In genomic region chr1:92919775-92920174, GRCm38 (mm10) we compare ENCODE assay signal across 18 mouse cellular contexts. TPM values are rescaled to one million over a fixed set of nuclear protein-coding genes. Genes with fewer than 3 reads are reported as not detected.
DNase-seq lines count a peak whose midpoint lies in the region; ATAC-seq and TF ChIP-seq lines count a peak whose summit lies in the region.
"Had no signal": no experiment of that assay in that cellular context is flagged by ENCODE, and none has a peak within 500 bp of the region (broad histone marks: within the 10 kb centered on the region; RNA-seq: fewer than 3 reads in every experiment).

No protein-coding gene starts in this region.

- no peaks in the 10 kb centered on the region for H3K36me3 ChIP-seq in kidney, adult 2 months (ENCODE audit: control insufficient read depth, insufficient read depth, low read length)
- peaks cover 39% of the 10 kb centered on the region for H3K36me3 ChIP-seq in stomach, postnatal 0 days (ENCODE audit: control insufficient read depth, insufficient read depth, low read length)

- no peak overlapping the region for H3K9ac ChIP-seq in stomach, postnatal 0 days (ENCODE audit: low read length)
- H3K9ac ChIP-seq: heart, embryonic 12.5 days; midbrain, embryonic 12.5 days had no signal

- WGBS in kidney, adult 2 months, result 70% methylated on average over 12 of the region's 12 CpGs
- 69% methylated on average over 12 of the region's 12 CpGs for WGBS in stomach, postnatal 0 days

- H3K27me3 ChIP-seq in kidney, adult 2 months (replicated peaks; ENCODE audit: control insufficient read depth, insufficient read depth, low read length), result no peaks in the 10 kb centered on the region
- H3K27me3 ChIP-seq in stomach, postnatal 0 days (ENCODE audit: control insufficient read depth, insufficient read depth, low read length), result no peaks in the 10 kb centered on the region
- H3K27me3 ChIP-seq: heart, embryonic 12.5 days; midbrain, embryonic 12.5 days; Patski had no signal

- no peak for TF ChIP-seq CTCF in kidney, adult 2 months (conservative IDR thresholded peaks at IDR 0.05; ENCODE audit: insufficient read depth, insufficient read length, low read depth, low read length)
- TF ChIP-seq CTCF in stomach, postnatal 0 days (IDR thresholded peaks at IDR 0.05; ENCODE audit: low read depth), result no peak

- H3K9me3 ChIP-seq in stomach, postnatal 0 days (ENCODE audit: control insufficient read depth, low read length), result no peaks in the 10 kb centered on the region
- H3K9me3 ChIP-seq: heart, embryonic 12.5 days; midbrain, embryonic 12.5 days had no signal

- peak; percentile 25; the same call in 1 of the 2 replicates for ATAC-seq in stomach, postnatal 0 days (ENCODE audit: low FRiP score, low TSS enrichment)

- H3K4me3 ChIP-seq in kidney, adult 2 months (ENCODE audit: insufficient read depth, low read depth, low read length), result no peak overlapping the region
- no peak overlapping the region for H3K4me3 ChIP-seq in stomach, postnatal 0 days (ENCODE audit: low read depth, low read length)
- H3K4me3 ChIP-seq: heart, embryonic 12.5 days; midbrain, embryonic 12.5 days had no signal

- H3K4me2 ChIP-seq in stomach, postnatal 0 days (replicated peaks; ENCODE audit: low read depth), result no peak overlapping the region
- H3K4me2 ChIP-seq: heart, embryonic 12.5 days; midbrain, embryonic 12.5 days had no signal

- H3K4me1 ChIP-seq in kidney, adult 2 months (ENCODE audit: control insufficient read depth, insufficient read depth, low read length), result no peaks in the 10 kb centered on the region
- no peaks in the 10 kb centered on the region for H3K4me1 ChIP-seq in stomach, postnatal 0 days (replicated peaks; ENCODE audit: control insufficient read depth, insufficient read depth)
- H3K4me1 ChIP-seq: midbrain, embryonic 12.5 days had no signal

- TF ChIP-seq EP300 in stomach, postnatal 0 days (optimal IDR thresholded peaks at IDR 0.05), result no peak

- DNase-seq in cerebellum, postnatal 10 days, result peak; percentile 53 to 56
- no peak for DNase-seq in cerebellum, adult 9-11 months
- peak; percentile 27 to 48 for DNase-seq in kidney, postnatal 25 days
- DNase-seq in kidney, adult 2 months, result no peak
- DNase-seq in right cerebral cortex, postnatal 10 days (ENCODE audit: low spot score in 2 of 2), result peak; percentile 48 to 57
- no peak for DNase-seq in right cerebral cortex, postnatal 14 days
- peak; percentile 57 for DNase-seq in stomach, postnatal 0 days (ENCODE audit: low spot score)
- DNase-seq in frontal cortex, postnatal 25 days (ENCODE audit: low spot score in 2 of 2), result no peak
- DNase-seq: adrenal gland, postnatal 36 days; cerebellum, adult 9-10 months; gastrocnemius, postnatal 36 days; lung, postnatal 4 days; right cerebral cortex, adult 18-20 months; thymus, adult 18-20 months had no signal

- H3K27ac ChIP-seq in kidney, adult 2 months (ENCODE audit: insufficient read depth, low read depth, low read length), result no peak overlapping the region
- H3K27ac ChIP-seq in stomach, postnatal 0 days (replicated peaks), result peak overlapping the region; percentile 24; the same call in 1 of the 2 replicates
- H3K27ac ChIP-seq: midbrain, embryonic 12.5 days had no signal

- no peak for TF ChIP-seq POLR2A in kidney, adult 2 months (IDR thresholded peaks at IDR 0.05; ENCODE audit: low read depth, low read length)

RNA-seq across cellular contexts. Expression of gene Rnpepl1, which starts 9.2 kb away (rescaled TPM):
- 161 and 199 TPM in 2 replicates for polyA plus RNA-seq in kidney, adult 2 months (2012; rRNA removed)
- 36.7 and 42.7 TPM in 2 replicates for polyA plus RNA-seq in stomach, postnatal 0 days (2015; fragmentation: Nextera tagmentation; extraction: Ambion mirVana)

RNA-seq across cellular contexts. Expression of gene Dusp28, which starts 13.0 kb away (rescaled TPM):
- polyA plus RNA-seq in kidney, adult 2 months (2012; rRNA removed), result 36.6 and 42.6 TPM in 2 replicates
- polyA plus RNA-seq in stomach, postnatal 0 days (2015; fragmentation: Nextera tagmentation; extraction: Ambion mirVana), result 16.0 and 17.5 TPM in 2 replicates

RNA-seq across cellular contexts. Expression of gene Capn10, which starts 14.4 kb away (rescaled TPM):
- 38.9 and 46.2 TPM in 2 replicates for polyA plus RNA-seq in kidney, adult 2 months (2012; rRNA removed)
- 21.2 and 23.3 TPM in 2 replicates for polyA plus RNA-seq in stomach, postnatal 0 days (2015; fragmentation: Nextera tagmentation; extraction: Ambion mirVana)

RNA-seq across cellular contexts. Expression of gene Ankmy1, which starts 17.1 kb away (rescaled TPM):
- polyA plus RNA-seq in kidney, adult 2 months (2012; rRNA removed), result 0.65 and 0.75 TPM in 2 replicates
- 0.06 and 0.16 TPM in 2 replicates for polyA plus RNA-seq in stomach, postnatal 0 days (2015; fragmentation: Nextera tagmentation; extraction: Ambion mirVana)
- polyA plus RNA-seq: liver, embryonic 16.5 days had no signal

RNA-seq across cellular contexts. Expression of gene Gpr35, which starts 30.9 kb away (rescaled TPM):
- 1.3 and 1.9 TPM in 2 replicates for polyA plus RNA-seq in kidney, adult 2 months (2012; rRNA removed)
- 3.7 and 4.1 TPM in 2 replicates for polyA plus RNA-seq in stomach, postnatal 0 days (2015; fragmentation: Nextera tagmentation; extraction: Ambion mirVana)
- polyA plus RNA-seq: Patski had no signal

Comparison
In these comparisons a context has a peak if more than half of its experiments do, and no peak if none do; other contexts are left out.
1. DNase-seq: peak in cerebellum, postnatal 10 days (2 of 2), kidney, postnatal 25 days (2 of 2), right cerebral cortex, postnatal 10 days (2 of 2) and stomach, postnatal 0 days (single experiment); none in cerebellum, adult 9-11 months (single experiment), kidney, adult 2 months (single experiment), right cerebral cortex, postnatal 14 days (single experiment) and frontal cortex, postnatal 25 days (0 of 2).